Mouse (Mus musculus) liver, embryonic 14.5 days (tissue): Measurements from ENCODE around the gene Metap1d.
A peak's percentile ranks its signal among the peaks of the same experiment; 100 is the strongest.

Experiments
- CTCF ChIP-seq: IDR thresholded peaks from 2 replicates; pipeline ENCODE4 v1.5.1; 2016; ENCODE audit warnings: antibody characterized with exemption, low read depth, control low read depth
- EP300 ChIP-seq: IDR thresholded peaks from 2 replicates; pipeline ENCODE4 v1.6.1; 2016; ENCODE audit warnings: antibody characterized with exemption, low read depth

- TF ChIP-seq CTCF, result no peak
- TF ChIP-seq EP300, result peak; percentile 44
These were observed 33.7 kb upstream of the Metap1d start for GRCm38 (mm10) chr2:71419408-71419807.
